Mouse (Mus musculus): ENCODE results near the gene Prdm12.

The Prdm12 gene

DNA sequence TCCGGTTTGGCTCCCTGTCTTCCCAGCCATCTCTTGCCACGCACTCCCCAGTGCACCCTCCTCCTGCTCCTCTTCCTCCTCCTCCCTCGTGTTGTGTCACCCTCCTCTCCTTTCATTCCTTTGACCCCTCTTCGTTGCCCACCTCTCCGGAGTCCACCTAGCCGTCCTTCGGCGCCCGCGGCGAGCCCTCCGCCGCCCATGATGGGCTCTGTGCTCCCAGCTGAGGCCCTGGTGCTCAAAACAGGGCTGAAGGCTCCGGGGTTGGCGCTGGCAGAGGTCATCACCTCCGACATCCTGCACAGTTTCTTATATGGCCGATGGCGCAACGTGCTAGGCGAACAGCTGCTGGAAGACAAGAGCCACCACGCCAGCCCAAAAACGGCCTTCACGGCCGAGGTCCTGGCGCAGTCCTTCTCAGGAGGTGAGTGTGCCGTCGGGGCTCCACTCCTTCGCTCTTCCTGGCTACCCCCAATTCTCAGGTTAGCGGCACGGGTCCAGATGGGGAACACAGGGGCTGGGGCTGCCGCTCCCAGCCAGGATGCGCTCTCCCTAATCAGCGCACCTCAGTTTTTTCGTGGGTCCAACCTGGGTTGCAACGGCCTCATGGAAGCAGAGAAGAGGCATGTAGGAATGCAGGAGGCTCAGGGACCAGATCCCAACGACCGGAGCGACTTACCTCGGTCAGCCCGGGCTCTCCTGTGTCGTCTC is at the start of gene Prdm12:
TSS of gene Prdm12 (plus strand) at position 137 of the 708 bp plus-strand sequence.
- no peak for DNase-seq

DNA sequence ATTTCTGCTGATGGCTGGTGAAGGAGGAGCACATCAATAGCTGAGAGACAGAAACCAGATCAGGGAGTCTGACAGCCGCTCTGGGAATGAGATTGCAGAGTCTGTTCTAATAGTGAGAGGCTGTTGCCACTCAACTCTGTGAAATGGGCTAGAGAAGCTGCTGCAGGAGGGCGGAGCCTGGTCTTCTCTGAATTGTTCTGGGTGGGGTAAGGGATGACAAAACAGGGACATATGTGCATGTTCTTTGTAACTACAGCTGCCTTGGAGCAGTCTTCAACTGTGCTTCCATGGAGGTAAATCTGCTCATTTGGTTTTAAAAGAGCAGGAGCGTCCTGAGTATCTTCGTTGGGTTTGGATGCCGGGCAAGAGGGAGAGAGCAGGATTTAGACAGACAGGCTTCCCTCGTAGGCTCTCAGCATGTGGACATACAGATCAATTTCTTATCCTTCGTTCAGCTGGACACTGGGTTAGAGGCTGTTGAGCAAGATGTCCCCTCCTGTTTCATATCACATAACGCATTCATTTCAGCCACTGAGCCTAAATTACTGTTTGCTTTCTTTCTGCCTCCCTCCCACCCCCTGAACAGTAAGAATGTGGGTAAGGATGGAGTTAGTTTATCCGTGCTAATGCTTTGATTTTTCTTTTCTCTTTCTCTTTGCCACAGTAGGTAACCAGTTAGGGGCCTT is 47.9 kb upstream of the Prdm12 start:
- no peak for DNase-seq

DNA sequence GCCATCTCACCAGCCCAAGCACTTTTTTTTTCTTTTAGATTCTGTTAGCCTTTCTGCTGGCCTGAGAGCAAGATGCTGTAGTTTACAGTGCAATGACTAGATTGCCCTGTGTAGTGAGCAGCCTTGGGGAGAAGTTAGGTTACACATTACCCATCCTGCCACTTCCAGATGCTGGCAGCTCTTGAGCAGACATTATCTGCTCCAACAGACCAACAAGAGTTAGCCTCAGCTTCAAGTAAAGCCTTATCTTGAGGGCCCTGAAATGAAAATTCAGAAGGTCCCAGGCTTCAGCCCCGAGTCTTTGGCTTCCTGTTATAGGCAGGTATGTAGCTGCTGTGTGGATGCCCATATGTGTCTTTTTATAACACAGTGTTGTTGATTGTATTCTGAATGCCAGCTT is 32.3 kb upstream of the Prdm12 start:
- no peak for DNase-seq

DNA sequence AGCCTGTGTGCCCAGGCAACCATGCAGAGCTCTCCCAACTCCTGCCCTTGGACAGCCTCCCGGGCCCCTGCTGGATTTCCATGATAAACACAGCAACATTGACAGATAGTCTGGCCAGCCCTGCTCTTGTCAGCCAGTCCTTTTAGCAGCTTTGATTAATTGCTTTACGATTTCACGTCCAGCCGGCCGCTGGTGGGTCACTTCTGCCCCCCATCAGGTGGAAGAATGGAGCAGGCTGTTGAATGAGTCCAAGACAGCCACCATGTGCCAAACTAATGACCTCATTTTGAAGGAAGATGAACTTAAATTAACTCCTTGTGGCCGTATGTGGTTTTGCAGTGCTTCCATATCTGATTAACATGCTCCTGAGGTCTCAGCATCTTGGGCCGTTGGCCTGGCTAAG is 30.0 kb upstream of the Prdm12 start:
- DNase-seq: no peak

DNA sequence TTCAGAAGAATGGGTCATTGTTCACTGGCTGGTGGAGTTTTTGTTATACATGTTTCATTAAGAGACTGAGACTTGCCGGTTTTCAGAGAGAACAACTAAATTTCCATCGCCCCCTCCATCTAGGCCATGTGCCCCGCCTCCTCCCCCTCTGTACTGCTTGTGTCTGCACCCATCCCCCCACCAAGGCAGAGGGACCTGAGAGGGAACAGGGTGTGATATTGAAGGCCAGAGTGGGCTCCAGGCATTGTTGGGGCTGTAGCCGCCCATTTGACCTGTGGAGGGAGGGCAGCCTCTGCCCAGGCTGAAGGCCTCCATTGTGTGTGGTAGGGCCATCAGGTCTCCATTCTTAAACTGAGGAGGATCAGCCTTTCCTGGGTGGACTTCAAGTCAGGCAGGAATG is 28.9 kb upstream of the Prdm12 start:
- DNase-seq: no peak

DNA sequence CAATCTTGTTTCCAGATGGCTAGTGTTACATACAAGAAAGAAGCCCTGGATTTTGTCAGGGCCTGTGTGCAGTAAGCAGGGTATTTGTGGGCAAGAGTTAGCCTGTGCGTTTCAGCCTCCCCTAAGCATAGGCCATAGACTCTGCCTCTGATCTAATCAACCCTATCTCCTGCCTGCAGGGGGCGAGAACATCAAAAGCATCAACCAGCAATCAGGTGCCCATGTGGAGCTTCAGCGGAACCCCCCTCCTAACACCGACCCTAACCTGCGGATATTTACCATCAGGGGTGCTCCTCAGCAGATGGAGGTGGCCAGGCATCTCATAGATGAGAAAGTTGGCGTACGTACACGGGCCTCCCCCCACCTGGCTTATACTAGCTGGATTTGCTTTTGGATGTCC is 28.4 kb upstream of the Prdm12 start:
- DNase-seq: no peak

DNA sequence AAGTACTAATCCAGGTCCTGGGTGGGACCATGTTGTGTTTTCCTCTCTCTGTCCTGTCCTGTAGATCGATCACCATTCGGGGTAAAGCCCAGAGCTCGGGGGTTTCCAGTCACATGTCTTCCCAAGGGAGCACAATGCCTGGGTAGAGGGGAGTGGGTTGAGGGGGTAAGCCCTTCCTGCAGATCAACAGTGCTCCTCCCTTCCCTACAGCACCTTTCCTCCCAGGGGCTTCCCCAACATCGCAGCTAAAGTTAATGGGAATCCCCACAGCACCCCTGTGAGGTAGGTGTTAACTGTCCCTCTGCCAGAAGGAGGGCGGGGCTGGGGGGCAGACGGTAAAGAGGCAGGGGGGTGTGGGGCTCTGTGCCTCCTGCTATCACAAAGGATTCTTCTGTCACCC is 27.2 kb upstream of the Prdm12 start:
- no peak for DNase-seq

DNA sequence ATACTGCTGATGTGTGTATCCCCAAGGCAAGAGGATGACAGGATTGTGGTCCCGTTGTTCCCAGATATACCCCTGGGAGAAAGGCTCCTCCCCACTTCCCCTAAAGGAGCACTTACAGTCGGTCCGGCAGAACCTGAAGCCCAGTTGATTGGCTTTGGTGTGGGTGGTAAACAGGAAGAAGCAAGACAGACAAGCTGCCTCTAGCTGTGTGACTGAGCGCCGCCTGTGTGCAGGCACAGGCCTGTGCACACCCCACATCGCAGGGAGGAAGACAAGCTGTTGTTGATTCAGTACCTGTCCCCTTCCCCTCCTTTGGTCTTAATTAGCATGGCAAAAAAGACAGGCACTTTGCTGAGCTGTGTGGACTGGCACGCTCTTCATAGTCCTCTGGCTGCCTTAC is 26.1 kb upstream of the Prdm12 start:
- DNase-seq: no peak

DNA sequence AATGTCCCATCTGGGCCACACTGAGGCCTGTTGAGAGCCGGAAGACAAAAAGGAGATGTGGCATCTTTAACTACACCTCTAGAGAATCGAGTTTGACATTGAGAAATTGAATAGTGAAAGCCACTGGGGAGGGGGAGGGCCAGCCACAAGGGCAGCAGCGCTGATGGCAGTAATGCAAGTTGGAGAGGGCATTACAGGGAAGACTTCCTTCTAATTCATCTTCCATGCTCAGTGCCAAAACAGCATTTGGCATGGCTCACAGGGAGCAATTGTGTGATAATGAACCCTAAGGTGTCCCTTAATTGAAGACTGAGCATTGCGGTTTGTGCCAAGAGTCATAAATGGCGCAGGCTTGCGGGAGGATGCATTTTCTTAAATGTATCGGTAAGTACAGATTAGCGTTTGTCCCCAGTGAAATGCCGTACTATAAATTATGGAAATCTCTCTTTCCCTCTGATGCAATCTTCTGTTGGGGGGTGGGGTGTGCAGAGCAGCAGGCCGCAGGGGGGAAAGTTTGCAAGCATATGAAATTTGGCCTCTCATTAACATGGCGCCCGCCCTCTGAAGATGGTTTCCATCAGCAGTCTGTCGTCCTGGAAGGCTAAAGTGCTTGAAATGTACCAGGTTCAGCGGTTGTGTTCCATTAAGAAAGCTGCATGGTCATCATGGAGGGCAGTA is 21.2 kb upstream of the Prdm12 start:
- no peak for DNase-seq

DNA sequence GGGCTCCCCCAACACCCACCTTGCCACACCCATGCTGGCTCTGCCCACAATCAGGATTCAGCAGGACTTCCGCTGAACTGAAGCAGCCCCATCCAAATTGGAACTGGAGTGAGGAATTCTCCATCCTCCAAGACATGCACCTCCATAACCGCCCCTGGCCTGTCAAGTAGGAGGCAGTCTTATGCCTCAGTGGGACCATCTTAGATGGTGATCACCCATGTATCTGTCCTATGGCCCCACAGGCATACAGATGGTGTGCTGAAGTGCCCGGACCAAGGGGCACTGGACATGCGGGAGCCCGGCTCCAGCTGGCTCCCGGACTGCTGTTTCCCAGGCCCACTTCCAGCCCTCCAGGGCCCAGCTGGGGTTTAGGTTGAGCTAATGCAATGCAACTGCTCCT is 20.6 kb upstream of the Prdm12 start:
- DNase-seq: no peak

DNA sequence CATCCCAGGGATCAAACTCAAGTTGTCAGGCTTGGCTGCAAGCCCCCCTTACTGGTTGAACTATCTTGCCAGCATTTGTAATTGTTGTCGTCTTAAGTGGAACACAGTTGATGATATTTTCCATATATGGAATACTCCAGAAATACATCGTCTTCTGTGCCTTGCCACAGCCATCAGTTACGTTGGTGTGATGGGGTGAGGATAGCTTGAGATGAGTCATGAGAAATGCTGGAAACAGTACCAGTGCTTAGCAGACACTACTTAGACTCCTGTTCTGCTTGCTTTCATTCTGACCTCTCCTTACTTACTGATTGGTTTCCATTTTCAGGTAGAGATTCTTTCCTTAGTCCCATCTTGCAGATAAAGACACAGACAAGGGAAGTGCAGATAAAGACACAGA is 6.3 kb upstream of the Prdm12 start:
- DNase-seq: no peak

DNA sequence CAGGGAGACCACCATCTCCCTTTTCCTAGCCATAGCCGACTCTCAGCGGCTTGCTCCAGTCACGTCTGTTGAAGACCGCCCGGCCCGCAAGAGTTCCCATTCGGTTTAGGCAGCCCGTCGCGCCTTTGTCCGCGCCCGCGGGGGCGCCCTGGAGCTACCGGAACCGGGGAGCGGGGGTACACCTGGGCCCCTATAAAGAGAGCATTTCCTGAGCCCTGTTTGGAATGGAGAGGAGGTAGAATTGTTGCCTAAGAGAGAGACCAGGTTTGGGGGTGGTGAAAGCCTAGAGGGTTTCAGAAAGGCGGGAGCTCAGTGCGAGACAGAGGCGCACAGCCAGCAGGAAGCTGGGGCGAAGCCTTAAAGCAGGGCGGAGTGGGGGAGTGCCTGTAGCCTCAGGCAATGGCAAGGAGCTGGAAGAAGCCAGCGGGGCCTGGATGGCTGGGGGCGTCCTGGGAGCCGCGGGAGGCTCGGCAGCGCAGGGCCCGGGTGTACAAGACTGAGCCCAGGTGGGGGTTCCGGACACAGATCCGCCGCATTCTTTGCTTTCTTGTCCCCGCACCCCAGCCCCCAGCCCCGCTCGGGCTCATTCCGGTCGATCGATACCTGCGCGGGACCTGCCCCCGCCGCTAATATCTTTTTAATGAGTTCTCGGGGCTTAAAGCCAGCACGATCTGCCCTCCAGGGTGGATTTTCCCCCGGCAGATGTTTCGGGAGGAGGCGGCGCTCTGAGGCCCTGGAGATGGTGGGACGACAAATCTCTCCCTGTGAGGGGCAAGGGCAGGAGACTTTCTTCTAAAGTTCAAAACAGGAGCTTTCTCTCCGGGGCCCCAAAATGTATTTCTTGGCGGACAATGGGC is 4.3 kb upstream of the Prdm12 start:
- peak in 1 of 2 experiments; percentile 8 for DNase-seq

DNA sequence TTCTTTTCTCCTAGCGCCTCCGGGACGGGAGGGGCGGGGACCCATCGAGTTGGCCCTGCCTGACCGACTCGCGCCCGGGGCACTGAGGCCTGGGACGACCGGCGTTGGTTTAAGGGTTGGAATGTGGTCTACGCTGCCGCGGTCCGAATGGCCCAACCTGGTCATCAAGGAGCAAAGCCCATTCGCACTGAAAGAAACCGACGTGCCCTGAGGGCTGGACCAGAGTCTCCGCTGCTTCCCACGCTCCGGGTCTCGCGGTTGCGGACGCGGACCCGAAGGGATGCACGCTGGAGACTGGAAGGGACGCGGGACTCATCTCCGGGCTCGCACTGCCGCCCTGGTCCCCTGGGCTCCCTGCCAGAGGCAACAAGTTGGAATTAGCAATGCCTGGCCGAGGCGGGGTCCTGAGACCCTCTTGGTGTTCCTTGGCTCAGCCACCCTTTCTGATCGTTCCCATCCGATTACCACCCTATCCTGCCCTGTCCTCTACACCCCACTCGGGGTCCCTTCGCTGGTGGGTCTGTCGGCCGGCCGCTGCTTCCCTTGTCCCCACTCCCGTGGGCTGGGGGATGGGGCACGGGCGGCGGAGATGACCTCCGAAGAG is 3.6 kb upstream of the Prdm12 start:
- no peak for DNase-seq

DNA sequence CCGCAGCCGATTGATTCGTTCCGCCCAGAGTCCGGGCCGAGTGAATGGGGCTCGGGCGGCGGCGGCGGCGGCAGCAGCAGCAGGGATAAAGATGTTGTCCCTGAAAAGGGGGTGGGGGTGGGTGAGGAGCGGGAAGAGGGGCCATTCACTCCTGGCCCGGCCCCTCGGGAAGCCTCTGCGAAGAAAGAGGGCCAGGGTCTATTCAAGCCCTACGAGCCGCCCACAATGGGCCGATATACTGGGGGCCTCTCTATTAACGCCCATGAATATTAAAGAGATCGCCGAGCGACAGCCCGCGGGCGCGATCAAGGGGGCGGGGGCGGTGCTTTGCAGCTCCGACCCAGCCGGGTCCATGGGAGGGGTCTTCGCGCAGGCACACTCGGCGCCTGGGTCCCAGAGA is 3.1 kb upstream of the Prdm12 start:
- no peak for DNase-seq

DNA sequence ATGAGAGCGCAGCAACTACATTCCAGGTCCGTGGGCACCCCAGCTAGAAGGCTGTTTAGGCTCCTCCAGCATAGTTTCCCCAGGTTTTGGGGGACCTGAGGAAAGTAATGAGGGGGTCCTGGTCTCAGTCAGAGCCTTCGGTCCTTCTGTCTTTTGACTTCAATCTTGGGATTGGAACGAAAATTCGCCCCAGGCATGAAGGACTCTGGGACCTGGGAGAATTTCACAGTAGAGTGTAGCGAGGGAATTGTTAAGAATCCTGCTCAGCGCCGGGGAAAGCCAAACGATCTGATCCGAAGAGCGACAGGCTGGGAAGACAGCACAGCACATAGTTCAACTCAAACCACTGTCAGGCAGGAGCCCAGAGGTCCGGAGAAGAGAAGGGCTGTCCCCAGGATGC is 2.5 kb upstream of the Prdm12 start:
- no peak for DNase-seq

DNA sequence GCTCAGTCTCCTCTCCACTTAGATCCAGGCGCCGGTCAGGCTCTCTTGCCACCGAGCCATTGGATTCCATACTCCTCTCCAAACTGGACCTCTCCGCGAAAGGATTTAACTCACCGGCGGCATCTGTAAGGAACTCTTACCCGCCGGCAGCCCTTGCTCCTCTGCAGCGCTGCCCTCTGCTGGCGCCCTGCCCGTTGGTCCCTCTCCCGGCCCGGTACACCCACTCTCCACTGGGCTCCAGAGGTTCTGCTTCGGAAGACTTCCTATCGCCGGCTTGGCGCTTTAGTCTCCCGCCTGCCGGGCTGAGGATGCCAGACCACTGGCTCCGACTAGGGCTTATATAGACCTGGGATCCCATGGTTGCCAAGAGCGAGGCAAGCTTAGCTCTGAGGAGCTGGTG is 2.0 kb upstream of the Prdm12 start:
- DNase-seq: peak in 1 of 2 experiments; percentile 34

DNA sequence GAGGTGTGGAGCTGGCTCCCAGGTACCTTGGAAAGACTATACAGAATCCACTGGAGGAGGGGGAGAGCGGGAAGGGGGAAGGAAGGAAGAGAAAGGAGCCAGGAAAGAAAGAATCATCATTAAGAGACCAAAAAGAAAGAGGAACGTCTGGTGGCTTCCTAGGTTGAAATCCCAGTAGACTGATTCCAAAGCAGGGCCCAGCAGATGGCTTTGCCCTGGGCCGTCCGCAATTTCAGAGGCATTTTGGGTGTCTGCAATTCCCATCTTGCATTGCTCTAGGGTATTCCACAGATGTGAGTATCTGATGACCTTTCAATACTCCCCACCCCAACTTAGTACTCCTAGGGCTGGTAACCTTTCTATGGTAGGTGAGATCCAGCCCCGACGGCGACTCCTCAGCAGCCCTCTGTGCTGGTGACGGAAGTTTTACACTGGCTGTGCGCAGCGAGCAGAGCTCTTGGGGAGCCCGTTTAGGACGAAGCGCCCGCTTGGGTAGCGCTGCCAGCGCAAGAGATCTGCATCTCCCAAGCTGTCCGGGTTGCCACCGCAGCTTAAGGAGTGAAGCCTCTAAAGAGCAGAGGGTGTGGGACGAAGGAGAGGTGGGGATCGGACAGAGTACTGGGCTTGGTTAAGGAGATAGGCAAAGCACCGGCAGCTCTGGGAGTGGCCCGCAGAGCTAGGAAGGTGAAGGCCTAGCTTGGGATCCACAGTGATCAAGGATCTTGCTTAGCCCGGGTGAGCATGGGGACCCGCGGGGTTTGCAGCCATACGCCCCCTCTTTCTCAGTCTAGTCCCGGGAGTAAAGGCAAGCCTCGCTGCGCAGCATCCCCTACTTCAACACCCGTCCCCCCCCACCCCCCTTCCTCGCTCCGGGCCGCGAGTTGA is 1.0 kb upstream of the Prdm12 start:
- DNase-seq: peak in 1 of 2 experiments; percentile 11

DNA sequence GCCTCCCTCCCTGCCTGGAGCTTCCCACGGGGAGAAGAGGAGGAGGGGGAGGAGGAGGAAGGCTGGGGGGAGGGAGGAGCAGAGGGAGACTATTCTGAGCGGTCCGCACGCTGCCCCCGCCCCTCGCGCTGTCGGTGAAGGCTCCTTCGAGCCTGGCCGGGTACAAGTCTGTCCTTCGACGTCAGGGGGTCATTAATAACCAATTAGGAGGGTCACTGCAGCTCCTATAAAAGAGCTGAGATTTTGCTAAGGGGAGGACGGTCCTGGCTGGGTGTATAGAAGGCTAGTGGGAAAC is 424 bp upstream of the Prdm12 start:
- no peak for DNase-seq

DNA sequence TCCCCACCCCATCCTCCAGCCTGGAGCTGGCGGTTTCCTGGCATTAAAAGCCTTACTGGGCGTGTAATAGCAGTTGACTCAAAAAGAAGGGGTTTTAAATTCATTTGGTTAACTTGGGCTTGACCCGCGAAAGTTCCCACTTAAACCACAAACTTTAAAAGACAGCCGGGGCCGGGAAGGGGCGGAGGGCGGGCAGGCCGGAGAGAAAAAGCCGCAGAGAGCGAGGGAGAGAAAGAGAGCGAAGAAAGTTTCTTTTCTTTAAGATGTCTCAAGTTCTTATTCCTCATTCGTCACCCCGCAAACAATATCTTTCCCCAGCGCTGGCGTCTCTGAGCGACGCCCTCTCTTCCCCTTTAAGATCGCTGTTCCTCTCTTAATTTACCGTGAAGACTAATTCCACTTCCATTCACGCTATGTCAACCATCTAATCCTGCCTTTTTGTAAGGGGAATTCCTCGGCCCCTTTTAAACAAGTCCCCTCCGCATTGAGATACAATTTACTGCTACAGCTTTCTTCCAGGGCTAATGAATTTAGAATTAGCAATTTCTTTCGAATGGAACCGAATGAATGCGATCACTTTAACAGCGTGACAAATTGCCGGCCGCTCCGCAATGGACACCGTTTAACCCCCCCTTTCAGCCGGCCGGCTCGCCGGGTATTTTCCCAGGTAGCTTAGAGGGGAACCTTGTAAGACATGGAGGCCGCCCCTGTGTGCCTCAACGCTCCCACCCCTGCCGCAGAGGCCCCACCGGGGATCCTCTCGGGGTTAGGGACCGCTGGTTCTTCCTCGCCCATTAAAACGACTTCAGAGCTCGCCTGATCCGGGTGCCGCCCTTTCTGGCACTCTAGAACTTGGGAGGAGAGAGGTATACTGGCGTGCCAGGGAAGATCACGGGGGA is 1.0 kb downstream of the Prdm12 start:
- peak in 1 of 2 experiments; percentile 4 for DNase-seq

DNA sequence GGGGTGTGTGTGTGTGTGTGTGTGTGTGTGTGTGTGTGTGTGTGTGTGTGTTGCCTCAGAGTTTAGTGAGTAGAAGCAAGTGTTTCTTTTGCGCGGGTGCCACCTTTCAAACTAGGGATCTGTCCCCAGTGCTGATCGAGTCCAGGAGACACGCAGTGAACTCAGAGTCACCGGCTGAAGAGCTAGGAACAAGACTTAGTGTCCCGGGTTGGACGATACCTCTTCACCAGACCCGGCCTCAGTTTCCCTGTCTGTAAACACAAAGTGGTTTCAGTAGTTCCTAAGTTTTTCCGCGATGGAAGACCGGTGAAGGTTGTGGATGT is 1.6 kb downstream of the Prdm12 start:
- DNase-seq: no peak

DNA sequence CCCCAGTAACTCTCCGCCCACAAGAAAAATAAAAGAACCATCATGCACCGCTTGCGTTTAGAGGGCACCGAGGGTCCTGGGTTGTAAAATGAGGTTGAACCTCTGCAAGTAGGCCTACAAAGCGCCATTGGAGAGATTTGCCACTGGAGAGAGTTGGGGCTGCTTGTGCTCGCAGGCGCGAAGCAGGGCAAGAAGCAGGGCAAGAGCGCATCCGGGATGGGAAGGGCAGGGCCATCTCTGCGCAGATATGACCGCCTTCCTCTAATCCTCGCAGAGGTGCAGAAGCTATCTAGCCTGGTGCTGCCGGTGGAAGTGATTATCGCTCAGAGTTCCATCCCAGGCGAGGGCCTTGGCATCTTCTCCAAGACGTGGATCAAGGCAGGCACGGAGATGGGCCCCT is 2.1 kb downstream of the Prdm12 start:
- no peak for DNase-seq

Data from B cell, adult 2 months (primary cell).